Mouse (Mus musculus): ENCODE data around the gene Mllt3.
"Not testable (repeated sequence)": the region's sequence is repeated elsewhere in the genome, so short reads cannot be mapped to it uniquely, and the experiment has no call there.

Mllt3 gene

GRCm38 (mm10) chr4:88011870-88012572, 21.1 kb downstream of the Mllt3 start:
- no peak for DNase-seq (ENCODE audit: low spot score)

DNA sequence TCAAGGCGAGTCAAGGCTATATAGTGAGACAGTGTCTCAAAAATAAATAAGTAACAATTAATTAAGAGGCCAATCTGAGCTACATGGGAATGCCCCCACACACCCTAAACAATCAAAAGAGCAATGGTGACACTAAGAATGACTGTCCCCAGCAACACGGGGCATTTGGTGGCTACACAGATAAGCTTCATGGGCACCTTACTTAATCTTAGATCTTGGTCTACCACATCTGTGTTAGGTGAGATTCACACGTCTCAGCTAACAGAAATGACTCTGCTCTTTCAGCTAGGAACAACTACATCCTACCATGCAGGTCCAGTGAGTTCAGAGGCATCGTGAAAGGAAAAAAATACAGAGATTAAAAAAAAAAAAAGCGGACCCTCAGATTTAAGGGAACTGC, 22.7 kb downstream of the Mllt3 start:
- DNase-seq (ENCODE audit: low spot score) = no peak

- DNase-seq (ENCODE audit: low spot score) = no peak
Observed at GRCm38 (mm10) chr4:88005801-88006200, 27.4 kb downstream of the Mllt3 start.

- DNase-seq (ENCODE audit: low spot score) = no peak
Observed at GRCm38 (mm10) chr4:88003159-88003948, 29.8 kb downstream of the Mllt3 start.

DNA sequence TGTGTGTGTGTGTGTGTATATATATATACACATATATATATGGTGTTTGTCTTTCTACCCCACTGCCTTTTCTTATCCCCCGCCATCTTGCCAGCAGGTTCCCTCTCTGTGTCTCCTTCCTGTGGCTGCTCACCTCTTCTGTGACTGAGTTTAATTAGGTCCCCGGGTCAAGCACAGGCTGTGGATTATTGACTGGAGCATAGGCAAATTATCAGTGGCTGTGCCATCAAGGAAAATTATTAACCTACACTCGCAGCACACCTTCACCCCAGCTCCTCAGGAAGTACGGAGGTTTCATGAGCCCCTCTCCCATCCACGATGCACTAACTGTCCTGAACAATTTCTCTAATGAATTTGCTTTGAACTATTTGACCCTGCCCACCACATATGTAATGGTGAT, 41.5 kb downstream of the Mllt3 start:
- DNase-seq (ENCODE audit: low spot score) = no peak

DNA sequence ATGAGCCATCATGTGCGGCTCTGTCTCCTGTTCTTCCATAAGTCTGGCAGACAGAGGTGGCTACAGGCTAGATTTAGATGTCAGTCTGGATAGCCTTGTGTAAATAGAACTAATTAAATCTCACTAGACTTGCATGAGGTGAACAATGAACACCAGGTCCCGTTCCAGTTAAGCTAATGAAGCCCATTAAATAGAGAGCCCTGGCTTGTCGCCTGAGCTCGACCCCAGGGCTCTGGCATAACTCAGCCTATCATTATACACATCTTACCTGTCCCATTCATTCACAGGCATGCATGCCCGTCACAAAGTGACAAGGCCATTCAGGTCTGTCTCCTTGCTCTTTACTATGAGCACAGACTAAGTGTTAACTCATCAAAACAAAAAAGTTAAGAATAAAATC, 42.2 kb downstream of the Mllt3 start:
- no peak for DNase-seq (ENCODE audit: low spot score)

DNA sequence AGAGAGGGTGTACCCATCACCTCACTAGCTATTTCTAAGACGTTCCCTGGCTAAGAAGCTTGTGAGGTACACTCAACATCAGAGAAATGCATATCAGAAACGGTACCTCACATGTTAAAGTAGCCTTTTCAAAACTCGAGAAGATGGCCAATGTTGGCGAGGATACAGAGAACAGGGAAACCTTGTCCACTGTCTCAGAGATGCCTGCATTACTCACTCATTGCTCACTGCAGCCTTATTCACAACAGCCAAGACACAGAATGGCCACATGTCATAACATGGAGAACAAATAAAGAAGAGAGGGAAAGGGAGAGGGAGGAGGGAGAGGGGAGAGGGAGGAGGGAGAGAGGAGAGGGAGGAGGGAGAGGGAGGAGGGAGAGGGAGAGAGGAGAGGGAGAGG, 47.9 kb downstream of the Mllt3 start:
- no peak for DNase-seq (ENCODE audit: low spot score)

DNA sequence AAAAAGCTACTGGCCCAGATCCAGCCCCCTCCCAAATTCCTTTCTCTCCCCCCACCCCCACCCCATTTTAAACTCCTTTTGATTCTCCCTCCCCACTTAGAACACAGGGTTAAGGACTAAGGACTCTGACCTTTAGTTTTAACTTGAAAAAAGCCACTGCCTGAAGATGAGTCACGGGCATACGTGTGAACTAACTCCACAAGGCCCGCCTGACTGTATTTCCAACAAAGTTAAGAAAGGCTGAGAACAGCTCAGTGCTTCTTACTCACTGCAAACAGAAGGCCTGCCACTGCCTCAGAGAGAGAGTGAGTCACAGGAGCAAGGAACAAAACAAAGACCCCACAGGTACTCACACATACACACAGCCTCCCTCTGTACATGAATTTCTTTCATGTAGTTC, 48.6 kb downstream of the Mllt3 start:
- DNase-seq (ENCODE audit: low spot score) = peak; percentile 58

DNA sequence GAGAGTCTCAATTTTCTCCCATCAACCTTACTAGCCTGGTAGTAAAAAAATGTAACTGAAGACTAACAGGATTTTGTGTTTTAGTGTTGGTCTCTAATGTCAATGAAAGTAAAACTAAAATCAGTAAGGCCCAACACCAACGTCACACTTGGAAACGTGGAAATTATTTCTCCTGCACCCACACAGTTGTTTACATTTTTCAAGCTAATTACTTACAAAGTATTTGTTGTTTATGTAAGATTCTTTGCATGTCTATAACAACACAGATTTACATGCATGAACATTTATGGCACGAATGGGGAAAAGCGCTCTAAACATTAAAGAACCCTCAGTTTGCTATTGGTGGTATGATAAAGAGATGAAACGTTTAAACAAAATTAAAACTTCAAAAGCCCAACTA, 49.1 kb downstream of the Mllt3 start:
- no peak for DNase-seq (ENCODE audit: low spot score)

DNA sequence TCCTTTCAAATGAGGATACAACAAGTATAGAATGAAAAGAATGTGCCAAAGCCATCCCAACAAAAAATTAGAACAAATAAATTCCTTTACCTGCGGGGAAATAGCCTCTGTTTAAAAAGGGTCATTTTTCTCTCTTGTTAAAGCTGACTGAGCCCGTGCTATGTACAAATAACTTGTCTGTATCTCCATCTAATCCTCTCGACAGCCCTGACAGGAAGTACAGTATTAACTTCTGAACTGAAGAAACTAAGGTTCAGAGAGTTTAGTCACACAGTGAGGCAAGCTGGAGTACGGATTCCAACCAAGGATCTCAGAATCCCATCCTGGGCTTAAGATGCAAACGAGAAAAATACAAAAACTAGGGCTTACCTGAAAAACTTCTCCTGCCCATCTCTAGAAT, 50.6 kb downstream of the Mllt3 start:
- no peak for DNase-seq (ENCODE audit: low spot score)

GRCm38 (mm10) chr4:87977820-87978448, 55.2 kb downstream of the Mllt3 start:
- no peak for DNase-seq (ENCODE audit: low spot score)

DNA sequence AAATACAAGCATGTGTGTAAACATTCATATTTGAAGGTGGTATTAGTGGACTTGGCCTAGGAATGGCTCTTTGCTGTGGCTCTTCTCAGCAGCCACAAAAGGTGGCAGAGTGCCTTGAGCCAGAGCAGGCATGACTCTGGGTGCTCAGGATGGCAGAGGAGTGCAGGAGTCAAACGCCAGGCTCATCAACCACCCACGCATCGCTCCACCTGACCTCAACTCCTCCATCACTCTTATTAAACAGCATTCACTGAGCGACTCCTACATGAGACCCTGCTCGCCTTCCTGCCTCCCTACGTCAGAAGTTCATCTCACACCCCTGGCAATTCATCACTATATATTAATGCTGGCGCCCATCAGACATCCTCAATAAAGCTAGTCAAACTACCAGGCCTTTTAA, 67.3 kb downstream of the Mllt3 start:
- no peak for DNase-seq (ENCODE audit: low spot score)

GRCm38 (mm10) chr4:87964890-87965289, 68.3 kb downstream of the Mllt3 start:
- DNase-seq (ENCODE audit: low spot score) = not testable (repeated sequence)

DNA sequence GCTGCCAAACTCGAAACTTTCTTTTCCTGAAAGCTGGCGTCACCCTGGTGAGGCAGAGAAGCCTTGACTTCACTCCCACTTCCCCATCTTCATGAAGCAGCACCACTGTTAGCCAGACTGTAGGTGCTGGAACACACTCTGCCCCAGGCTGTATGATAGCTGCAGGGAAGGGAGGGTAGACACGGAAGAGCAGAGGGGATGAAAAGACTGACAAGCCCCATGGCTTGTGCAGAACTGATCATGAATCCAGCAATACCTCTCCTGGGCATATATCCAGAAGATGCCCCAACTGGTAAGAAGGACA, 69.4 kb downstream of the Mllt3 start:
- DNase-seq (ENCODE audit: low spot score) = no peak

GRCm38 (mm10) chr4:87963055-87963772, 70.0 kb downstream of the Mllt3 start:
- DNase-seq (ENCODE audit: low spot score) = no peak

- DNase-seq (ENCODE audit: low spot score) = no peak
Observed at GRCm38 (mm10) chr4:87961872-87962271, 71.3 kb downstream of the Mllt3 start.

- no peak for DNase-seq (ENCODE audit: low spot score)
Observed at GRCm38 (mm10) chr4:87957852-87958251, 75.3 kb downstream of the Mllt3 start.

GRCm38 (mm10) chr4:87957198-87957597, 76.0 kb downstream of the Mllt3 start:
- no peak for DNase-seq (ENCODE audit: low spot score)

DNA sequence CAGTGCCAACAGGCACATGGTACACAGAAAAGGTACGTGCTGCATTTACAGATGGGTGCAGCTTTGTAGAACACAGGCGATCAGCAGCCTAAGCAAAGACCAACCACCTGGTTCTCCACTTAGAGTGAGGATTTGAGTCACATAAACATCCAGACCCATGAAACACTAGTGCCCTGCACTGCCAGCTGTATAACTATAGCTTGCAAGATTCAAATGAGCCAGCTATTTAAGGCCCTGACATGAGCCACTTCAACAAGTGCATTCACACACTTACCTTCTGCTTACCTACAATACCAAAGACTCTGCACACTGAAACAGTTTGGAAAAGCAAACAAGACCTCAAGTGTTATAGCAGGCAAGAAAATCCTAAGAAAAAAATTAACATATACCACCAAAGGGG, 78.0 kb downstream of the Mllt3 start:
- DNase-seq (ENCODE audit: low spot score) = no peak

- no peak for DNase-seq (ENCODE audit: low spot score)
Observed at GRCm38 (mm10) chr4:87954421-87955083, 78.6 kb downstream of the Mllt3 start.

GRCm38 (mm10) chr4:87953736-87954135, 79.4 kb downstream of the Mllt3 start:
- no peak for DNase-seq (ENCODE audit: low spot score)

DNA sequence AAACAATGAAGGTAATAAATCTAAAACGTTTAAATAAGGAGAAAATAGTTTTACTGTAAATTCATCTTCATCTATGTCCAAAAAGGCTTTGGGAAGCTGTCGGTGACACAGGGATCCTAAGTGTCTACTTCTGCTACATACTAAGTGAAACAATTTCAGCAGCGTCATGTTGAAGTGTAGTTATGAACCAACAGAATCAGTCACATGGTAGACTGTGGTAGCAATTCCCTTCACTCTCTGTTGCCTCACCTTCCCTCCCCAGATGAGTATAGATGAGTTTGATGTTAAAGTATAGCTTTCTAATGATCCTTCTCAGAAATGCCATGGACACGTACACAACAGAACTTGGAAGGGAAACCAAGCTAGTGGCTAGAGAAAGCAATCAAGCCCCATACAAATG, 79.9 kb downstream of the Mllt3 start:
- no peak for DNase-seq (ENCODE audit: low spot score)
